Mouse (Mus musculus) liver, adult 2 months (tissue): ENCODE results near the gene Shisal2a.

ENCODE experiments used
- CTCF ChIP-seq: fragments of 200-500 bp; IDR thresholded peaks from 2 replicates; pipeline ENCODE4 v1.5.1; 2011; ENCODE audit warnings: low read depth, low read length, control low read depth
- POLR2A ChIP-seq: fragments of 200-500 bp; IDR thresholded peaks from 2 replicates; pipeline ENCODE4 v1.6.1; 2011; ENCODE audit warnings: low read length, control low read depth; ENCODE audit not compliant: insufficient read depth; ENCODE audit errors: extremely low read depth

DNA sequence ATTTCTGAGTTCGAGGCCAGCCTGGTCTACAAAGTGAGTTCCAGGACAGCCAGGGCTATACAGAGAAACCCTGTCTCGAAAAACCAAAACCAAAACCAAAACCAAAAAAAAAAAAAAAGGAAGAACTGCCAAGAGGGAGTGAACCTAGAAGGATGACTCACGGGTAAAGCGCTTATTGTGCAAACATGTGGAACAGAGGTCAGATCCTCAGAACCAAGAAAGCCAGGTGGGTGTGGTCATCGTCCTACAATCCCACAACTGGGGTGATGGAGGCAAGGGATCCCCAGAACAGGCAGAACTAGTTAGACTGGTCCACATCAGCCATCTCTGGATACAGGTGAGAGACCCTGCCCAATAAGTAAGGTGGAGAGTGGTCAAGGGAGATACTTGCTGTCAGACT, 36.0 kb downstream of the Shisal2a start:
- TF ChIP-seq POLR2A (no peak), CTCF (no peak)
